Mouse (Mus musculus) forebrain, embryonic 12.5 days (tissue): ENCODE measurements around the gene Phyhipl. TPM values are rescaled to one million over a fixed set of nuclear protein-coding genes. Genes with fewer than 3 reads are reported as not detected.

Experiments
- ATAC-seq: fragments of 200-750 bp; cut with Nextera tagmentation; 2 replicates; pipeline ENCODE4 v1.8.0; 2017; ENCODE audit warnings: moderate TSS enrichment; ENCODE audit not compliant: low FRiP score
- H3K27ac ChIP-seq: fragments of 300-500 bp; sonication (generic); 2 replicates; pipeline ENCODE4 v1.5.1; 2016; ENCODE audit warnings: mild to moderate bottlenecking
- H3K27me3 ChIP-seq: fragments of 300-500 bp; sonication (generic); 2 replicates; pipeline ENCODE4 v1.6.1; 2016; ENCODE audit warnings: mild to moderate bottlenecking
- H3K36me3 ChIP-seq: fragments of 300-500 bp; sonication (generic); replicated peaks from 2 replicates; pipeline ENCODE4 v1.6.1; 2016; ENCODE audit warnings: mild to moderate bottlenecking
- H3K4me1 ChIP-seq: fragments of 300-500 bp; sonication (generic); 2 replicates; pipeline ENCODE4 v1.6.1; 2016
- H3K4me2 ChIP-seq: fragments of 300-500 bp; sonication (generic); 2 replicates; pipeline ENCODE4 v1.6.1; 2016; ENCODE audit warnings: mild to moderate bottlenecking, moderate library complexity
- H3K4me3 ChIP-seq: fragments of 300-500 bp; sonication (generic); replicated peaks from 2 replicates; pipeline ENCODE4 v1.5.1; 2016; ENCODE audit warnings: mild to moderate bottlenecking
- H3K9ac ChIP-seq: fragments of 300-500 bp; sonication (generic); 2 replicates; pipeline ENCODE4 v1.6.1; 2016; ENCODE audit warnings: mild to moderate bottlenecking
- H3K9me3 ChIP-seq: fragments of 300-500 bp; sonication (generic); 2 replicates; pipeline ENCODE4 v1.6.1; 2016
- WGBS: fragments of 180-500 bp; shearing (Covaris S2); methylation state at CpG from one replicate; pipeline ENCODE4 v1.1.7; 2016; 5-methylcytosine and 5-hydroxymethylcytosine counted together
- polyA plus RNA-seq: library from polyadenylated mRNA; unstranded; fragments of >200 nt; fragmentation: Nextera tagmentation; extraction: Ambion mirVana; gene quantifications from 2 replicates; pipeline ENCODE4 v1.2.1, GENCODE M21; 2016

Gene Phyhipl
- polyA plus RNA-seq, 1 experiment from 2014 or later = 55.0 TPM

DNA sequence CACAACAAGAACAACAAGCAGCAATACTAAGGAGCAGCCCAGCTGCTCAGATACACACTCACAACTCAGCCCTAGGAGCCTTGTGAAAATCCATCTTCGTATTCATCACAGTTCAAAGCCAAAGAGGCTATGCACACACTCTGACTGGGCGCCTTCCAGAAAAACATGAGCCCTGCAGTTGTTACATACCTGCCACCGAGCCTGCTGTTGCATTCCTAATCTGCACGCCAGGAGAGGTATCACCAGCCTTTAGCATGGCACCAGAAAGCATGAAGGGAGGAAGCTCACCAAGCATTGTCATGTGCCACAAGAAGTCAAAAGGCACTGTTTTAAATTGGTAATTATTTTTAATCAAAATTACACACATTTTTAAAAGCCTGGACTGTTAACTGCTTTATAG, 1.1 kb downstream of the Phyhipl start:
- H3K36me3 ChIP-seq = no peaks in the 10 kb centered on the region
- no peak overlapping the region for H3K27ac ChIP-seq
- H3K9me3 ChIP-seq = no peaks in the 10 kb centered on the region
- 74% methylated on average over 4 of the region's 4 CpGs for WGBS
- H3K9ac ChIP-seq = no peak overlapping the region
- no peak overlapping the region for H3K4me2 ChIP-seq
- ATAC-seq = no peak
- peaks cover 19% of the 10 kb centered on the region for H3K4me1 ChIP-seq
- H3K4me3 ChIP-seq = no peak overlapping the region
- H3K27me3 ChIP-seq = no peaks in the 10 kb centered on the region

DNA sequence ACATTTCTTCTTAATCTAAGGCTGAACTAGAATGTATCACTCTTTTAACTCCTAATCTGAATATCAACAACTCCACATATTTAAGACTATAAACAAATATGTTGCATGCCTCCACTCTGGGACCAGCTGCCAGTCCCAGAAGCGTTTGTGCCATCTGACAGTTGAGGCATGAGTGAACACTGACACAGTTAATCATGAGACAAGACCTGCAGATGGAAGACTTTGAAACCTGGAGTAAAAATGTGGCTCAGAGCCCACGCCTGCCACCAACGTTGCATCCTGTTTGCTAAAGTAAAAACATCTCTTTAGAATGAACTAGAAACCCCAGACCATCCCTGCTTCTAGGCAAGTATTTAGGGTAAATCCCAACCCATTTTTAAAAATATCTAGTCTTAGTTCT, 1.6 kb downstream of the Phyhipl start:
- no peaks in the 10 kb centered on the region for H3K9me3 ChIP-seq
- H3K4me2 ChIP-seq = no peak overlapping the region
- H3K27ac ChIP-seq = no peak overlapping the region
- no peaks in the 10 kb centered on the region for H3K36me3 ChIP-seq
- no peak overlapping the region for H3K9ac ChIP-seq
- no peak for ATAC-seq
- peaks cover 19% of the 10 kb centered on the region for H3K4me1 ChIP-seq
- WGBS = 82% methylated on average over 3 of the region's 3 CpGs
- H3K27me3 ChIP-seq = no peaks in the 10 kb centered on the region
- no peak overlapping the region for H3K4me3 ChIP-seq

DNA sequence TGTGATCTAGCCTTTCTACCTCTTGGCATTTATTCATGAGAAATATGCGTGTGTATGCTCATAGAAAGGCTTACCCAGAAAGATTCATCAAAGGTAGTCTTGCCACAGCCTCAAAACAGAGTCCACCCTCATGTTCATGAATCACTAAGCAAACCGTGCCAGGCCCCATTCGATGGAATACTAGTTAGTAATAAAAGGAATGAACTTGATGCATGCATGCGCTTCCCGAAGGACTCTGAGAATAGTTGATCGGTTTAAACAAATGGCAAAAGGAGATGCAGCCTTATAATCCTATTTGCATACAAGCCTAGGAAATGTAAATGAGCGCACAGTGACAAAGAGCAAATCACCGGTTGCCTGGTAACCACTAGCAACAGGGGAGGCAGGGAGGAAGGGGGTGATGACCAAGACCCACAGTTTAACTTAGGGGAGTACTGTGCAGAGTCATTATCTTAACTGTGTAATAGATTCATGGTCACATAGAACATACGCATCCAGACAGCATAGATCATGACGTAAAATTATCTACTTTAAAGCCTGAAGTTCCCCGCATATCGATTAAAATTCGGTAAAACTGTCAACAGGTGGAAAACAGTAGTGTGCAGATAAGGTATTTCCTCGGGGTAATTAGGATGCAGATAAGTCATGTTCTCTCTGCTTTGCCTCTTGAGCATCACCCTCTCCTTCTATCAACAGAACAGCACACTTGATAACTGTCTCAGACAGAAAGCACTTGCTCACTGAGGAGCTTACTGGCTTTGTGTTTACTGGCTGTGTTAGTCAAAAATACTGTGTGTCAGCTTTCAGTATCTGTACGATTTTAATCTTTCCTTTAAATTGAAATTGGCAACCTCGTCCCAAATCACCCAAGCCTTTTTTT, 3.8 kb downstream of the Phyhipl start:
- H3K4me3 ChIP-seq = no peak overlapping the region
- ATAC-seq = peak; percentile 77
- H3K9me3 ChIP-seq = no peaks in the 10 kb centered on the region
- WGBS = 30% methylated on average over 16 of the region's 16 CpGs
- H3K4me2 ChIP-seq = peak overlapping the region; percentile 39
- H3K27me3 ChIP-seq = no peaks in the 10 kb centered on the region
- no peak overlapping the region for H3K27ac ChIP-seq
- no peak overlapping the region for H3K9ac ChIP-seq
- no peaks in the 10 kb centered on the region for H3K36me3 ChIP-seq
- peaks cover 19% of the 10 kb centered on the region for H3K4me1 ChIP-seq

DNA sequence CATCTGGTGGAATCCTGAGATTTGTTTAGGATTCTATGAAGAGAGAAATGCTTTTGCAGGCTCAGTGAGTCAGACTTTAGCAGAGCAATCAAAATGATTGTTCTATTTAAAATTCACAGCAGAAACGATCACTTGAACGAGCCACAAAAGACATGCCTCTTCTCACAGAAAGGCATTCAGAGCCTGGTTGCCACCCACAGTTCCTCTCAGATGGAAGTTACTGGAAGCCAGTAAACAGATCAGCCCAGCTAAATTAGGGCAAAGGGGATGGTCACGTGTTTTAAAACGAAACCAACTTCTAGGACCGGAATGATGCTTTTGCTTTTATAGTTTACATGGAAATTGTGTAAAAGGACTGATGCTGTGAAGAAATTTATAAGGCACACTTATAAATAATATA, 6.9 kb downstream of the Phyhipl start:
- whole genome bisulfite sequencing = 48% methylated on average over 5 of the region's 5 CpGs
- no peak for ATAC-seq
- H3K4me3 ChIP-seq = no peak overlapping the region

GRCm38 (mm10) chr10:70643131-70643530, 12.6 kb downstream of the Phyhipl start:
- 70% methylated on average over 9 of the region's 9 CpGs for WGBS
- peaks cover 11% of the 10 kb centered on the region; the same call in 1 of the 2 replicates for H3K4me1 ChIP-seq

More for the DNA sequence above, 6.9 kb downstream of the Phyhipl start:
- no peak overlapping the region for H3K9ac ChIP-seq
- H3K36me3 ChIP-seq = no peaks in the 10 kb centered on the region
- H3K4me2 ChIP-seq = no peak overlapping the region
- no peak overlapping the region for H3K27ac ChIP-seq
- H3K27me3 ChIP-seq = no peaks in the 10 kb centered on the region
- peaks cover 9% of the 10 kb centered on the region for H3K4me1 ChIP-seq
- no peaks in the 10 kb centered on the region for H3K9me3 ChIP-seq

GRCm38 (mm10) chr10:70640896-70641596, 14.7 kb downstream of the Phyhipl start:
- 0 out of 2 replicates have a peak, but pooled peaks cover 2% of the 10 kb centered on the region for H3K27me3 ChIP-seq
- H3K4me2 ChIP-seq = no peak overlapping the region
- H3K9ac ChIP-seq = no peak overlapping the region
- H3K4me3 ChIP-seq = no peak overlapping the region
- H3K36me3 ChIP-seq = no peaks in the 10 kb centered on the region
- H3K27ac ChIP-seq = 0 out of 2 replicates have a peak overlapping the region, but pooled peaks have one; percentile 22
- peaks cover 22% of the 10 kb centered on the region; the same call in 1 of the 2 replicates for H3K4me1 ChIP-seq
- no peaks in the 10 kb centered on the region for H3K9me3 ChIP-seq
- no peak for ATAC-seq
- WGBS = 86% methylated on average over 11 of the region's 11 CpGs

More at GRCm38 (mm10) chr10:70643131-70643530, 12.6 kb downstream of the Phyhipl start:
- Histone ChIP-seq H3K27ac (no peak overlapping the region), H3K36me3 (no peaks in the 10 kb centered on the region), H3K27me3 (0 out of 2 replicates have a peak, but pooled peaks cover 2% of the 10 kb centered on the region), H3K9ac (no peak overlapping the region), H3K4me3 (no peak overlapping the region), H3K4me2 (no peak overlapping the region), H3K9me3 (no peaks in the 10 kb centered on the region)
- no peak for ATAC-seq

GRCm38 (mm10) chr10:70640075-70640737, 15.6 kb downstream of the Phyhipl start:
- 0 out of 2 replicates have a peak, but pooled peaks cover 2% of the 10 kb centered on the region for H3K27me3 ChIP-seq
- H3K4me2 ChIP-seq = no peak overlapping the region
- no peaks in the 10 kb centered on the region for H3K36me3 ChIP-seq
- H3K4me3 ChIP-seq = no peak overlapping the region
- 0 out of 2 replicates have a peak overlapping the region, but pooled peaks have one; percentile 22 for H3K27ac ChIP-seq
- H3K9me3 ChIP-seq = no peaks in the 10 kb centered on the region
- ATAC-seq = peak; percentile 76; the same call in 1 of the 2 replicates
- peaks cover 22% of the 10 kb centered on the region; the same call in 1 of the 2 replicates for H3K4me1 ChIP-seq
- 43% methylated on average over 17 of the region's 17 CpGs for WGBS
- no peak overlapping the region for H3K9ac ChIP-seq

DNA sequence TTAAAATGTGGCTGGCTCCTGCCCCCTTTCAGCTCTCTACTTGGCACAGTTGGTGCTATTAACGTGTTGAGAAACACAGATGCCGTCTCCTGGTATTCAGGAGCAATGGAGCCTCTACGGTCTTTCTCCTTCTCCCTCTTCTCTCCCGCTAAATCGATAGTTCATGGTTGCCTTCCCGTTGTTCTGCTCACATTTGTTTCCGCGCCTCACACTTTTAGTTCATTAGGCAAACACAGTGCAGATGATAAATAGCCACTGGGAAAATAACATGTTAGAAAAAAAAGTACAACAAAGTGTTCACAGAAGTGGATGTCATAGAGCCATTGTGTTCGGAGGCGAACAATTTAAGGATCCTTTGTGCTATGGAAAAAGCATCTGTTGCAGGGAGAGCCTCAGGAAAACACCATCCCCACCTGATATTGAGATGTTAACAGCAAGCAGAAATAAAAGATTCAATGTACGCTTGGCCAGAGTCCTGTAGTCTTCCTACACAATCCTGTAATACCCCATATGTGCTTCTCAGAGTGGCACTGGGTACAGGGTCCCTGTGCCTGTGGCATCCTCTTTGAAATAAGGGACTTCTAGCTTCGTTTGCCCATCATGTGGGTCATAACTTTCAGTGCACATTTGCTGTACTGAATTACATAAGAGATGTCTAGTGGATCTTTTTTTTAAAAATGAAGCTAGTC, 18.0 kb downstream of the Phyhipl start:
- Histone ChIP-seq H3K27ac (peak overlapping the region; percentile 21; the same call in 1 of the 2 replicates), H3K9me3 (no peaks in the 10 kb centered on the region), H3K4me2 (peak overlapping the region; percentile 23; the same call in 1 of the 2 replicates), H3K4me1 (peaks cover 22% of the 10 kb centered on the region; the same call in 1 of the 2 replicates), H3K4me3 (no peak overlapping the region), H3K9ac (no peak overlapping the region), H3K36me3 (no peaks in the 10 kb centered on the region), H3K27me3 (0 out of 2 replicates have a peak, but pooled peaks cover 2% of the 10 kb centered on the region)
- peak; percentile 65 for ATAC-seq
- 49% methylated on average over 12 of the region's 12 CpGs for WGBS

DNA sequence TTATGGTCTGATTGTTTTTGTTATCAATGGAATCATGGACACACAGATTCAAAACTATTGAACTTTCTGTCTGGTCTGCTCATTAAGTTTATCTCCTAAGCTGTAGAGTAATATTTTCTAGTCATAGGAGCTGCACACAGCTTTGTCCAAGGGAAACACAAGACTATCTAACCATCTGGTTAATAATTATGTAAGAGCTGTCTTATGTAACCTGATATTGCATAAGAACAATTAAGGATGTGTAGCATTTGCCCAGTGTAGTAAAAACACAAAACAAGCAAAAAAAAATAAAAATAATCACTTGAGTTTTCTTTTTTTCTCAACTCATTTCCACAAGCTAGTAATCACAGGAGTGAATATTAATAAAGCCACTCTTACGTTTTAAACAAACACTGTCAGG, 20.5 kb downstream of the Phyhipl start:
- Histone ChIP-seq H3K4me2 (no peak overlapping the region), H3K27me3 (no peaks in the 10 kb centered on the region), H3K36me3 (no peaks in the 10 kb centered on the region), H3K4me1 (peaks cover 19% of the 10 kb centered on the region; the same call in 1 of the 2 replicates), H3K4me3 (no peak overlapping the region), H3K9ac (no peak overlapping the region), H3K9me3 (no peaks in the 10 kb centered on the region), H3K27ac (no peak overlapping the region)
- 76% methylated on average over 1 of the region's 1 CpGs for WGBS
- ATAC-seq = no peak

- no peak for ATAC-seq
- WGBS = 88% methylated on average over 1 of the region's 1 CpGs
These were observed 24.6 kb downstream of the Phyhipl start for GRCm38 (mm10) chr10:70631142-70631541.

DNA sequence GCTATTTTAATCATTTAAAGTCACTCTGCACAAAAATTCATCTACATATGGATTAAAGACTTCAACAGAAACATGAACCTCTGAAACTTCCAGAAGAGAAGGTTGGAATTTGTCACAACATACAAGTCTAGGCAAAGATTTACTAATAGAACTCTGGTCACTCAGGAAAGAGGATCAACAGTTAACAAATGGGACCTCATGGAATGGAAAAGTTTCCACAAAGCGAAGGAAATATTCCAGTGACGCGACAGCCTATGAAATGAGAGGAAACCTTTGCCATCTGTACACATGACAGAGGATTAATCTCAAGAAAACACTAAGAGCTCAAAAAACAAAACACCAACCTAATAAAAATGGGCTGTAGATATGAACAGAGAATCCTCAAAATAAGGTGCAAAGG, 32.3 kb downstream of the Phyhipl start:
- H3K27me3 ChIP-seq = no peaks in the 10 kb centered on the region
- 98% methylated on average over 3 of the region's 3 CpGs for WGBS

More at GRCm38 (mm10) chr10:70631142-70631541, 24.6 kb downstream of the Phyhipl start:
- Histone ChIP-seq H3K9me3 (no peaks in the 10 kb centered on the region), H3K9ac (no peak overlapping the region), H3K4me3 (no peak overlapping the region), H3K36me3 (no peaks in the 10 kb centered on the region), H3K27ac (no peak overlapping the region), H3K4me1 (no peaks in the 10 kb centered on the region), H3K4me2 (no peak overlapping the region), H3K27me3 (no peaks in the 10 kb centered on the region)

More for the DNA sequence above, 32.3 kb downstream of the Phyhipl start:
- Histone ChIP-seq H3K27ac (no peak overlapping the region), H3K36me3 (no peaks in the 10 kb centered on the region), H3K4me1 (no peaks in the 10 kb centered on the region), H3K9ac (no peak overlapping the region), H3K4me3 (no peak overlapping the region), H3K9me3 (no peaks in the 10 kb centered on the region), H3K4me2 (no peak overlapping the region)
- ATAC-seq = no peak
